Mouse (Mus musculus) forebrain, embryonic 14.5 days (tissue): ENCODE measurements around the gene 4930556J24Rik. TPM values are rescaled to one million over a fixed set of nuclear protein-coding genes. Genes with fewer than 3 reads are reported as not detected.
"Not testable (repeated sequence)": the region's sequence is repeated elsewhere in the genome, so short reads cannot be mapped to it uniquely, and the experiment has no call there.

Experiments
- ATAC-seq: fragments of 200-750 bp; cut with Nextera tagmentation; 2 replicates; pipeline ENCODE4 v1.8.0; 2017; ENCODE audit warnings: mild to moderate bottlenecking, moderate library complexity
- DNase-seq: peaks from one replicate; pipeline ENCODE4 v3.0.0-alpha.2; 2015; ENCODE audit warnings: low spot score
- H3K27ac ChIP-seq: fragments of 300-500 bp; sonication (generic); 2 replicates; pipeline ENCODE4 v1.5.1; 2014; ENCODE audit warnings: low read depth, mild to moderate bottlenecking, control low read depth, low read length, moderate library complexity
- H3K27me3 ChIP-seq: fragments of 300-500 bp; sonication (generic); replicated peaks from 2 replicates; pipeline ENCODE4 v1.6.1; 2014; ENCODE audit warnings: low read length, control low read depth, mixed read lengths; ENCODE audit not compliant: control insufficient read depth, insufficient read depth
- H3K36me3 ChIP-seq: fragments of 300-500 bp; sonication (generic); 2 replicates; pipeline ENCODE4 v1.6.1; 2014; ENCODE audit warnings: low read length, control low read depth; ENCODE audit not compliant: control insufficient read depth, insufficient read depth
- H3K4me1 ChIP-seq: fragments of 300-500 bp; sonication (generic); 2 replicates; pipeline ENCODE4 v1.6.1; 2014; ENCODE audit warnings: antibody characterized with exemption, low read length, control low read depth; ENCODE audit not compliant: control insufficient read depth, insufficient read depth
- H3K4me2 ChIP-seq: fragments of 300-500 bp; sonication (generic); 2 replicates; pipeline ENCODE4 v1.6.1; 2014; ENCODE audit warnings: mild to moderate bottlenecking, control low read depth, low read length
- H3K4me3 ChIP-seq: fragments of 300-500 bp; sonication (generic); 2 replicates; pipeline ENCODE4 v1.5.1; 2014; ENCODE audit warnings: low read depth, low read length, control low read depth
- H3K9ac ChIP-seq: fragments of 300-500 bp; sonication (generic); 2 replicates; pipeline ENCODE4 v1.6.1; 2014; ENCODE audit warnings: mild to moderate bottlenecking, low read length, control low read depth, moderate library complexity
- H3K9me3 ChIP-seq: fragments of 300-500 bp; sonication (generic); replicated peaks from 2 replicates; pipeline ENCODE4 v1.6.1; 2016; ENCODE audit warnings: low read length, control low read depth, mixed read lengths; ENCODE audit not compliant: control insufficient read depth
- WGBS: fragments of 180-500 bp; shearing (Covaris S2); extraction: QIAGEN DNeasy Blood & Tissue Kit; methylation state at CpG from one replicate; pipeline ENCODE4 v1.1.7; 2014; 5-methylcytosine and 5-hydroxymethylcytosine counted together
- polyA plus RNA-seq: library from polyadenylated mRNA; unstranded; fragments of >200 nt; fragmentation: Nextera tagmentation; extraction: Ambion mirVana; gene quantifications from 2 replicates; pipeline ENCODE4 v1.2.1, GENCODE M21; 2014

The 4930556J24Rik gene
- polyA plus RNA-seq = not detected in 2 replicates

DNA sequence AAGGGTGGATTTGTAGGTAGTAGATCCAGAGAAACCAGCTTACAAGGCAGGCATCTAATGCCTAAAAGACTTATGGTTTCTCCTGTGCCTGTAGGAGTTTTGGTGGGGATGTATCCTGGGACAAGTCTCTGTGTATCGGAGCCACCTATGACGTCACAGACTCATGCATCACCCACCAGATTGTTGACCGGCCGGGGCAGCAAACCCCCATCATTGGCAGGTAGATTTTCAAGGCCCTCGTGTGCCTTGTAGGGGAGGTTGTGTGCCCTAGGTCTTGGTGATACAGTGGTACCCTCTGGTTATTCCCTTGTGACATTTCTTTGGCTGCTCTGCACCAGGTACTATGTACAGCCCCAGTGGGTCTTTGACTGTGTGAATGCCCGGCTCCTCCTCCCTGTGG lies at the start of gene 4930556J24Rik:
Gene 4930556J24Rik (minus strand): TSS at position 101 of the 400 bp plus-strand sequence.
- 96% methylated on average over 6 of the region's 6 CpGs for WGBS
- Histone ChIP-seq H3K36me3 (peaks cover 97% of the 10 kb centered on the region), H3K27me3 (no peaks in the 10 kb centered on the region), H3K4me1 (no peaks in the 10 kb centered on the region), H3K4me2 (no peak within 1 kb of the TSS), H3K27ac (no peak within 1 kb of the TSS), H3K4me3 (no peak within 1 kb of the TSS), H3K9me3 (no peaks in the 10 kb centered on the region), H3K9ac (no peak within 1 kb of the TSS)
- no peak for DNase-seq
- ATAC-seq = no peak

DNA sequence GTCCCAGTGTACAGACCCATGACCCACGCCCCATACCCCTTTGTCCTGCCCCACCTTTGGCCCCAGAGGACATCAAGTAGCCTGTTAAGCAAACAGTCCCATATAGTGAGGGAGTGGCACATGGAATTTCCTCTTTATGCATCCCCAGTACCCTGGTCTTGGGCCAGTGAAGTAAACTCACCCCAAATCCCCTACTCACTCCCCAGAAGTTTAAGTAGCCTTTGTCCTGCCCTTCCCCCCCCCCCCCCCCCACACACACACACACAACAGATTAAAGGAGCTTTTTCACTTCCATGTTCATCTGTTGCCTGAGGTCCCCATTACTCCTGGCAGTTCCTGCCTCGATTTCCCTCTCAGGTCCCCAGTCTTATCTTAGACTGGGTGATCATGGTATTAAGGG lies 46.7 kb upstream of the 4930556J24Rik start:
- DNase-seq (no peak), ATAC-seq (no peak)
- H3K36me3 ChIP-seq = no peaks in the 10 kb centered on the region
- no peak overlapping the region for H3K27ac ChIP-seq
- no peak overlapping the region for H3K9ac ChIP-seq
- H3K4me2 ChIP-seq = no peak overlapping the region
- no peak overlapping the region for H3K4me3 ChIP-seq
- H3K27me3 ChIP-seq = no peaks in the 10 kb centered on the region
- H3K9me3 ChIP-seq = no peaks in the 10 kb centered on the region
- no peaks in the 10 kb centered on the region for H3K4me1 ChIP-seq
- 58% methylated on average over 2 of the region's 2 CpGs for WGBS

DNA sequence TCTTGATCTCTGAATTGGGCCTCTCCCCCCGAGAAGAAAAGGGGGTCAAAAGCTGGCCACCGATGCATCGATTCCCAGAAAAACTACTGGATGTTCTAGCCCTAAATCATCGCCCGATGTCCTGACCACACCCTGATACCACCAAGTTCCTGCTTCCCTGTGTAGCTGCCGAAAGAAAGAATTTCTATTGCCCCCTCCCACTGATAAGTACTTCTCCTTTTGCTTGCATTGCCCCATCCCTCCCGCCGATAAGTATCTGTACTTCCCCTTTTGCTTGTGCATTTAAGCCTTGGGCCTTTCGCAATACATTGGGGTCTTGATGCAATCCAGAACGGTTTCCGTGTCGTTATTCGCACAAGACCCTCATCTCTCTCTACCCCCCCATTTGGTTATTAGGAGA lies 45.5 kb upstream of the 4930556J24Rik start:
- H3K9me3 ChIP-seq, DNase-seq, H3K27me3 ChIP-seq, H3K36me3 ChIP-seq, H3K4me1 ChIP-seq, H3K9ac ChIP-seq, H3K4me3 ChIP-seq, H3K27ac ChIP-seq, H3K4me2 ChIP-seq, ATAC-seq: not testable (repeated sequence)
- 91% methylated on average over 13 of the region's 13 CpGs for WGBS

GRCm38 (mm10) chr11:4015796-4016195 lies 39.2 kb upstream of the 4930556J24Rik start:
- ATAC-seq, H3K4me3 ChIP-seq, H3K4me2 ChIP-seq, H3K9me3 ChIP-seq, DNase-seq, H3K4me1 ChIP-seq, H3K27ac ChIP-seq, H3K27me3 ChIP-seq, H3K9ac ChIP-seq, H3K36me3 ChIP-seq: not testable (repeated sequence)
- WGBS = 91% methylated on average over 14 of the region's 14 CpGs

- Histone ChIP-seq H3K4me3 (no peak overlapping the region), H3K4me1 (no peaks in the 10 kb centered on the region), H3K27me3 (no peaks in the 10 kb centered on the region), H3K36me3 (no peaks in the 10 kb centered on the region), H3K9ac (no peak overlapping the region), H3K4me2 (no peak overlapping the region), H3K9me3 (no peaks in the 10 kb centered on the region), H3K27ac (no peak overlapping the region)
- DNase-seq = no peak
- 50% methylated on average over 1 of the region's 1 CpGs for WGBS
- ATAC-seq = no peak
These were observed 36.0 kb upstream of the 4930556J24Rik start for GRCm38 (mm10) chr11:4012616-4013015.

DNA sequence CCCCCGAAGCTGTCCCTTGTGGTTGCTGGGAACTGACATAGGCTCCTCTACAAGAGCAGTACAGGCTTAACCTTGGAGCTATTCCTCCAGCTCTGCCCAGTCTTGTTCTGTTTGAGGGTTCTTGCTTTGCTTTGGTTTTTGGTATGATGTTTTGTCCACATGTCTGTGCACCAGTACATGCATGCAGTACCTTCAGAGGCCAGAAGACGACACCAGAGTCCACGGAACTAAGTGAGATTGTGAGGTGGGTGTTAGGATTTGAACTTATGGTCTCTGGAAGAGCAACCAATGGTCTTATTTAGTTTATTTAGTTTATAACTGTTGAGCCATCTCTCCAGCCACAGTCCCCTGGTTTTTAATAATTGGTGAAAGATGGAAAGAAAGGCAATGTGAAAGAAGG lies 29.9 kb upstream of the 4930556J24Rik start:
- H3K27ac ChIP-seq = no peak overlapping the region
- WGBS = 84% methylated on average over 3 of the region's 3 CpGs
- H3K4me3 ChIP-seq = no peak overlapping the region
- no peak overlapping the region for H3K4me2 ChIP-seq
- no peak overlapping the region for H3K9ac ChIP-seq
- no peak for ATAC-seq
- no peaks in the 10 kb centered on the region for H3K4me1 ChIP-seq
- no peaks in the 10 kb centered on the region for H3K9me3 ChIP-seq
- H3K36me3 ChIP-seq = no peaks in the 10 kb centered on the region
- no peak for DNase-seq
- no peaks in the 10 kb centered on the region for H3K27me3 ChIP-seq

- no peak overlapping the region for H3K27ac ChIP-seq
- no peak overlapping the region for H3K4me3 ChIP-seq
- no peaks in the 10 kb centered on the region for H3K4me1 ChIP-seq
- 71% methylated on average over 5 of the region's 5 CpGs for WGBS
- H3K27me3 ChIP-seq = 0 out of 2 replicates have a peak, but pooled peaks cover under 1% of the 10 kb centered on the region
- H3K9me3 ChIP-seq = no peaks in the 10 kb centered on the region
- no peaks in the 10 kb centered on the region for H3K36me3 ChIP-seq
- no peak for DNase-seq
- H3K4me2 ChIP-seq = no peak overlapping the region
- no peak for ATAC-seq
- no peak overlapping the region for H3K9ac ChIP-seq
These were observed 28.7 kb upstream of the 4930556J24Rik start for GRCm38 (mm10) chr11:4005220-4005805.

DNA sequence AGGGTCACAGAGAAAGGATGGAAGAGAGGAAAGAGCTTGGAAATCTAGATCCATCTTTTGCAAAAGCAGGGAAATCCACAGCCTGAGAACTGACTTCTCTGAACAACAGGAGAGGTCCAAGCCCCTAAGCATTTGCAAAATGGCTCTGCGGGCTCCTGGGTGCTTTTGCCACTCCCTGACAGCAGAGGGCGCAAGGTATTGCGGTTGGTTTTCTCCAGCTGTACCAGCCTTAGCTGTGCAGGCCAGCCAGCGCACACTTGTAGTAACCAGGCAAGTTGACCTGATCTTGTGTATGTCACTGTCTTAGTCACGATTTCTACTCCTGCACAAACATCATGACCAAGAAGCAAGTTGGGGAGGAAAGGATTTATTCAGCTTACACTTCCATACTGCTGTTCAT lies 25.0 kb upstream of the 4930556J24Rik start:
- ATAC-seq = no peak

DNA sequence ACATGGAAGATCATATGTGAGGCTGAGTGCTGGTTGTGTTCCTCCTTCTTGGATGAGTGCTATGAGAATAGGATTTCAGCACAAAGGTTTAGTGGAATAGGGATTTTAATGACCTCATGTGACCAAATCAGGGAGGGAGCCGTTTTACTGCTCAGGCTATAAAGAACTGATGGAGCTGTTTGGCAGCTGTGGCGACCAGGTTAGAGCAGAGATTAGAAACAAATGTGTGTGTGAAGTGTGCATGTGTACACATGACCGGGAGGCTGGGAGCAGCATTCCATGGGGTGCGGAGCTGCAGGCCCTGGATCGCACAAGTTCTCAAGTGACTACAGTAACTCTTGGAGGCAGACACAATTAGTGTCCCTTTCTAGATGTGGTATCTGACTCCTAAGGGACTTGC lies 23.0 kb upstream of the 4930556J24Rik start:
- no peaks in the 10 kb centered on the region for H3K9me3 ChIP-seq
- no peak overlapping the region for H3K4me2 ChIP-seq
- DNase-seq = no peak
- no peak overlapping the region for H3K9ac ChIP-seq
- no peaks in the 10 kb centered on the region for H3K4me1 ChIP-seq
- H3K27me3 ChIP-seq = peaks cover 31% of the 10 kb centered on the region
- no peak for ATAC-seq
- no peaks in the 10 kb centered on the region for H3K36me3 ChIP-seq
- 74% methylated on average over 5 of the region's 5 CpGs for WGBS
- H3K4me3 ChIP-seq = no peak overlapping the region
- H3K27ac ChIP-seq = no peak overlapping the region

More for the DNA sequence above, 25.0 kb upstream of the 4930556J24Rik start:
- H3K27ac ChIP-seq = no peak overlapping the region
- H3K4me3 ChIP-seq = no peak overlapping the region
- H3K9ac ChIP-seq = no peak overlapping the region
- peak; percentile 73 for DNase-seq
- H3K27me3 ChIP-seq = peaks cover 31% of the 10 kb centered on the region
- no peaks in the 10 kb centered on the region for H3K9me3 ChIP-seq
- H3K4me2 ChIP-seq = no peak overlapping the region
- WGBS = 9% methylated on average over 5 of the region's 5 CpGs
- H3K4me1 ChIP-seq = no peaks in the 10 kb centered on the region
- H3K36me3 ChIP-seq = no peaks in the 10 kb centered on the region
